Mouse (Mus musculus) CH12.LX (cell line): ENCODE results near the gene Olfr630.

ENCODE experiments used
- CTCF ChIP-seq, 2 experiments: IDR thresholded peaks in 1 of 2; conservative IDR thresholded peaks in 1 of 2; 2 replicates each; pipeline ENCODE4 v1.5.1; 2011 to 2012; ENCODE audit warnings: low read depth in 2 of 2, low read length in 2 of 2, improper control_type of control experiment in 1 of 2, inconsistent platforms in 1 of 2, mild to moderate bottlenecking in 1 of 2, moderate library complexity in 1 of 2
- E2F4 ChIP-seq: IDR thresholded peaks from 2 replicates; pipeline ENCODE4 v1.6.1; 2011; ENCODE audit warnings: low read depth, low read length, improper control_type of control experiment; ENCODE audit not compliant: insufficient replicate concordance
- MAFK ChIP-seq: IDR thresholded peaks from 2 replicates; pipeline ENCODE4 v1.6.1; 2011; ENCODE audit warnings: low read length, improper control_type of control experiment; ENCODE audit not compliant: insufficient replicate concordance
- POLR2A ChIP-seq: IDR thresholded peaks from 2 replicates; pipeline ENCODE4 v1.6.1; 2011; ENCODE audit warnings: low read depth, mild to moderate bottlenecking, improper control_type of control experiment, low read length
- TBP ChIP-seq: conservative IDR thresholded peaks from 2 replicates; pipeline ENCODE4 v1.6.1; 2011; ENCODE audit warnings: low read depth, low read length, improper control_type of control experiment
- ZKSCAN1 ChIP-seq: IDR thresholded peaks from 2 replicates; pipeline ENCODE4 v1.6.1; 2012; ENCODE audit warnings: low read depth, inconsistent platforms, low read length, improper control_type of control experiment, borderline replicate concordance

GRCm38 (mm10) chr7:103771494-103771893 is 14.4 kb upstream of the Olfr630 start, which contains the start of gene Olfr69:
- no peak for TF ChIP-seq MAFK
- no peak for TF ChIP-seq POLR2A
- no peak for TF ChIP-seq E2F4
- no peak for TF ChIP-seq CTCF (conservative IDR thresholded peaks at IDR 0.05 in 1 of 2, IDR thresholded peaks at IDR 0.05 in 1 of 2; ENCODE audit: low read depth in 2 of 2, low read length in 2 of 2)
- TF ChIP-seq ZKSCAN1 = no peak
- TF ChIP-seq TBP = no peak
